Mouse (Mus musculus) CH12.LX (cell line): ENCODE measurements around the gene Capn8.

Experiments
- CTCF ChIP-seq, 2 experiments: IDR thresholded peaks in 1 of 2; conservative IDR thresholded peaks in 1 of 2; 2 replicates each; pipeline ENCODE4 v1.5.1; 2011 to 2012; ENCODE audit warnings: low read depth in 2 of 2, low read length in 2 of 2, improper control_type of control experiment in 1 of 2, inconsistent platforms in 1 of 2, mild to moderate bottlenecking in 1 of 2, moderate library complexity in 1 of 2
- ELF1 ChIP-seq: IDR thresholded peaks from 2 replicates; pipeline ENCODE4 v1.6.1; 2014; ENCODE audit warnings: low read depth, mild to moderate bottlenecking, inconsistent platforms, low read length, improper control_type of control experiment
- HCFC1 ChIP-seq: IDR thresholded peaks from 2 replicates; pipeline ENCODE4 v1.6.1; 2012; ENCODE audit warnings: low read depth, mild to moderate bottlenecking, inconsistent platforms, low read length, improper control_type of control experiment
- MAZ ChIP-seq: IDR thresholded peaks from 2 replicates; pipeline ENCODE4 v1.6.1; 2012; ENCODE audit warnings: low read depth, mild to moderate bottlenecking, inconsistent platforms, low read length, improper control_type of control experiment, moderate library complexity
- MXI1 ChIP-seq: IDR thresholded peaks from 2 replicates; pipeline ENCODE4 v1.6.1; 2011; ENCODE audit warnings: mild to moderate bottlenecking, low read depth, low read length, improper control_type of control experiment
- NRF1 ChIP-seq: IDR thresholded peaks from 2 replicates; pipeline ENCODE4 v1.6.1; 2014; ENCODE audit warnings: low read depth, mild to moderate bottlenecking, inconsistent platforms, low read length, improper control_type of control experiment, moderate library complexity
- POLR2A ChIP-seq: IDR thresholded peaks from 2 replicates; pipeline ENCODE4 v1.6.1; 2011; ENCODE audit warnings: low read depth, mild to moderate bottlenecking, improper control_type of control experiment, low read length
- RCOR1 ChIP-seq: conservative IDR thresholded peaks from 2 replicates; pipeline ENCODE4 v1.6.1; 2012; ENCODE audit warnings: low read depth, mild to moderate bottlenecking, inconsistent platforms, low read length, improper control_type of control experiment
- SMC3 ChIP-seq: IDR thresholded peaks from 2 replicates; pipeline ENCODE4 v1.6.1; 2011; ENCODE audit warnings: low read depth, low read length, improper control_type of control experiment
- TCF12 ChIP-seq: IDR thresholded peaks from 2 replicates; pipeline ENCODE4 v1.6.1; 2014; ENCODE audit warnings: low read depth, mild to moderate bottlenecking, inconsistent platforms, low read length, improper control_type of control experiment
- ZKSCAN1 ChIP-seq: IDR thresholded peaks from 2 replicates; pipeline ENCODE4 v1.6.1; 2012; ENCODE audit warnings: low read depth, inconsistent platforms, low read length, improper control_type of control experiment, borderline replicate concordance
- ZNF384 ChIP-seq: IDR thresholded peaks from 2 replicates; pipeline ENCODE4 v1.6.1; 2012; ENCODE audit warnings: low read depth, low read length, improper control_type of control experiment, inconsistent platforms

DNA sequence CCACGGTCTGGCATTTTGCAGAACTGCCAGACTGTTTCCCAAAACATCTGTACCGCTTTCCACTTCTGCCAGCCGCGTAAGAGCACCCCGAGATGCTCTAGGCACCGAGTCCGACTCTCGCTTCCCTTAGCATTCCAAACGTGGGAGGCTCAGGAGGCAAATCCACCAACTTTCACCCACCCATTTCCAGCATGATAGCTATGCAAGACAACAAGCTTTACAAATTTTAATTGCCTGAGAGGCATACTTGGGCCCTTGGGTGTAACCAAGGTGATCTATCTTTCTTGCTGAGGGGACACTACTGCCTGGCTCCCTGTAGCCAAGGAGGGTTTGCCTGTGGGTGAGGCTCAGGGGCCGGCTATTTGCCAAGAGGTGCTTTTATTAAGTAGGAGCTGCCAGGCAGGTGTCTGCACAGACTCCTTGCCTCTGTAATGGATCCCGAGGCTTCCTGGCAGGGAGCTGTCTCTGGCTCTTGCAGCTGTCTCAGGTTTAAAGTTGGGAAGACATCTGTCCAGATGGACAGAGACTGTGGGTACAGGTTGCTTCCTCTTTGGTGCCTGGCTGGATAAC, 2.8 kb upstream of the Capn8 start:
- TF ChIP-seq CTCF (conservative IDR thresholded peaks at IDR 0.05 in 1 of 2, IDR thresholded peaks at IDR 0.05 in 1 of 2; ENCODE audit: low read depth in 2 of 2, low read length in 2 of 2) (no peak), MXI1 (no peak), NRF1 (no peak), TCF12 (no peak), MAZ (no peak), RCOR1 (no peak), ZKSCAN1 (no peak), POLR2A (no peak), ZNF384 (no peak), HCFC1 (no peak), ELF1 (no peak), SMC3 (no peak)
